Mouse (Mus musculus) layer of hippocampus, adult 11-12 months (tissue): Measurements from ENCODE around the gene Gm17617.
A peak's percentile ranks its signal among the peaks of the same experiment; 100 is the strongest.

Source experiments
- DNase-seq: peaks from one replicate; pipeline ENCODE4 v3.0.0; 2022; ENCODE audit warnings: low spot score

Gene Gm17617

DNA sequence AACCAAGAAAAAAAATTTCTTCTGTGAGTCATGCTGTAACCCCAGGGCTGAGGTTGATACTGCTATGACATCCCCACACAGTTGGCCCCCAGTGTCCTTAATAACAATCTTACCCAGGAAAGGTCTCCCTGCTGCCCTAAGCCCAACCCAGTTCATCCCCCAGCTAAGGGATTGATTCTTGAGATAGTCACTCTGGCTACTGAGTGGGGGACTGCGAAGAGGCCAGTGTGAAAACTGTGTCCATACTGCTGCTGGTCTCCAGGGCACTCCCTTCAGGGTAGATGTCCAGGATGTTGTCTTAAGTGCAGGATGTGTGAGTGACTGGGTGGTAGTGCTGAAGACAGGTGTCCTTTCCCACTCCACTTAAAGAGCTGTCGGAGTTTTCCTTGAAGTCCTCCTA is at the start of gene Gm17617:
Gm17617 (minus strand) TSS at position 101 of the 400 bp plus-strand sequence.
- no peak for DNase-seq

DNA sequence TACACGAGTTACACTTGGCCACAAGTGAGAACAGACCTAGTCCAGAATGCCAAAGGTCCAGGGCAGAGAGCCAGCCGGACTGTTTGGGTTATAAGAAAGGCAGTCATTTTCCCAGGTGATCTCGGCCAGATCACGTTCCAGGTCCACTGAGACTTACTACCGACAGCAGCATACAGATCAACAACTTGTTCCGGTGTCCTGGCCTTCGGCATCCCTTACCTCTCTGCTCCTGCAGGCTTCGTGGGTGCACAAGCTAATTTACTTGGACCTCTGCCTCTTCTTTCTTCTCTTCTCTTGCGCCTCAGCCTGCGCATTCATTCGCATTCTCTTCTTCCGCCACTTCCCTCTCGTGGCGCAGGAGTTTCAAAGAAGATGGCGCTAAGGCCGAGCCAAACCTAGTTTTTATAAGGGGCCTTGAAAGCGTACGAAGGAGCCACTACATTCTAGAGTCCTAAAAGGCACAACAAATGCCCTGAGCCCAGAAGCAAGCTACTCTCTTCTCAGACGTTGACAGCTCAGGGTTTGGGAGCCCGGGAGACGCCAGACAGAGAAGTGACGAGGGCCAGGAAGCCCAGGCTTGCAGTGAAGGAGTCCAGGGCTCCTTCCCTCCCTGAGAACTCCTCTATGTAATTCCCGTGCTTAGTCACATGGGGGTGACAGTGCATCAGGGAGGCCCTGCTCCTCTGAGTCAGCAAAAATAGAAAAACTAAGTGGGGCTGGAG is 49.0 kb upstream of the Gm17617 start:
- DNase-seq: peak; percentile 70

DNA sequence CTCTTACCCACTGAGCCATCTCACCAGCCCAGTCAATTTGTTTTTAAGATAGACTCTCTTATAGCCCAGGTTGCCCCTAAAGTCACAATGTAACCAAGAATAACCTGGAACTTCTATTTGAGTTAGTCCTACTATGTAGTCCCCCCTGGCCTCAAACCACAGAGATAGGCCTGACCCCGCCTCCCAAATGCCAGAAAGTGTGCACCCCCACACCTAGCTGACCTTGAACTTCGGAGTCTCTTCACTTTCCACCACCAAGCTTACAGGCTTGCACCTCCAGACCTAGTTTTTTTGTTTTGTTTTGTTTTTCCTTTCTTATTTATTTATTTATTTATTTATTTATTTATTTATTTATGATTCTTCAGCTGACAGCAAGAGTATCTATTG is 48.4 kb upstream of the Gm17617 start:
- no peak for DNase-seq

DNA sequence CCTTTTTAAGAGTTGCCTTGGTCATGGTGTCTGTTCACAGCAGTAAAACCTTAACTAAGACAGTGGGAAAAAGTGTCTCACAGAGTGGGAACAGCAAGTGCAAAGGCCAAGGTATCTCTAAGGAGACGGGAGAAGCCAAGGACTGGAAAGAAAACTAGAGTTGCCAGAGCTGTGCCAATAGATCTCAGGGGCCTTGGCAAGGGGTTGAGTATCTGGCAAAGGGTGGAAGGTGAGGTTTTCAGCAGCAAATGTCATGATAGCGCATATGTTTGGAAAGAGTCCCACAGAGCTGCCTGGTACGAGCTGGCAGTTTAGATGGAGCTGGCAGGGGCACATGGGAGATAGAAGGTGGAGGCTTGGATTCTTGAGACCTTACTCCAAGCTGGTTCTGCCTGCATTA is 46.2 kb upstream of the Gm17617 start:
- DNase-seq: no peak

DNA sequence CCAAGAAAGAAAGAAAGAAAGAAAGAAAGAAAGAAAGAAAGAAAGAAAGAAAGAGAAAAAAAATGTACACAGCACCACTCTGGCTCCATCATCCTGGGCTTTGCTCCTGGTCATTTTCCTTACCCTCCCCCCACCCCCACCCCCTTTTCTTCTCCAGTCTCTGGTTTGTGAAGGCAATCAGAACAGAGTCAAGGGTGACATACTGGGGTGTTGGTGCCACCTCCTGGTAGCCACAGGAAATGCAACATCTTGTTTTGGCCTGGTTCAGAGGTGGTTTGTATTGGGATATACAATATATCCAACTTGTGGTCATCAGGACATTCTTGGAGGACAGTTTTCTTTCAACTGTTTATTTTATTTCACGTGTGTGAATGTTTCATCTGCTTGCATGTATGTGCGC is 45.2 kb upstream of the Gm17617 start:
- DNase-seq: peak; percentile 83

DNA sequence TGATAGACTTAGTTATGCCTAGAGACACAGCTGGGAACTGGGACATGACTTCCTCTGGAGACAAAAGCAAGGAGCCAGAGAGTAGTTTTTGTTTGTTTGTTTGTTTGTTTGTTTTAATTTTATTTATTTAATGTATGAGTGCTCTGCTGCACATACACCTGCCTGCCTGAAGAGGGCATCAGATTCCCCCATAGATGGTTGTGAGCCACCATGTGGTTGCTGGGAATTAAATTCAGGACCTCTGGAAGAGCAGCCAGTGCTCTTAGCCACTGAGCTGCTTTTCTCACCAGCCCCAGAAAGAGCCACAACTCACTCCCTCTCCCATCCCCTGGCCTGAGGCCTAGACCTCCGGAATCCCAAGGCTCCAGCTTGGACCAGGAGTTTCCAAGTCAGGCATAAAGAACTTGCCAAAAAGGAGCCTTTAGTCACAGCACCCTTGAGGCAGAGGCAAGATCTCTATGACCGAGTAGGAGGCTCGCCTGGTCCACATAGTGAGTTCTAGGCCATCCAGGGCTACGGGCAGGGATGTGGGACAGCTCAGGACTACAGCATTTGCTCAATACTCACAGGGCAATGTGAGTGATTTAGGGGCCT is 44.7 kb upstream of the Gm17617 start:
- DNase-seq: no peak

DNA sequence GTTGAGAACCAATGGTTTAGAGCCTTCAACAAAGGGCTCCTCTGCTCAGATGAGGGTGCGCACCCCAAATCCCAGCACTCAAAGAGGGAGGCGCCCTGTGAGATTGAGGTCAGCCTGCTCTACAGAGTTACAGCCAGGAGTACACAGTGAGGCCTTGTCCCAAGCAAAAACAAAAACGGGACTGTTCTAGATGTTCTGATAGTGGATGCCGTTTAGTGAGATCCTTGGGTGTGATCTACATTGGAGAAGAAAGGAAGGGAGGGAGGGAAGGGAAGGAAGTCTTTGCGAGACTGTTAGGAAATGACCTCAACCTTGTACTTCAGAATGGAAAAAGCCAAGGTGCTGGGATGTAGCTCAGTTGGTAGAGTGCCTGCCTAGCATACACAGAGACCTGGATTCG is 42.9 kb upstream of the Gm17617 start:
- no peak for DNase-seq

DNA sequence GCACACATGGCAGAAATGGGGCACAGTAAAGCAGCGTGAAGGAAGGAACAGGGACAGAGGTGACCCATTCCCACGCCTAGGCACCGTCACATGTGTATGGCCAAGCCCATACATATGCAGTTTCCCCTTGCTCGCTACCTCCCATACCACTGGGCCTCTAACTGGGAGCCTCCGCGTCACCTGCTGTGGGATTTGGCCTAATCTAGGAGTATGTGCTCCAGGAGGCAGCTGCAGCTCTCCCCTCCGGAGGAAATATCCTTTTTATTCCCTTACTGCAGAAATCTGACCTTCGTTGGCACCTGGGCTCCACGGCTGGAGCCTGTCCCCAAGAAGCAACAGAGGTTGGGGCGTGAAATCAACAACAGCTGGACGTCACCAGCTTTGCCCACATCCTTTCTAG is 41.0 kb upstream of the Gm17617 start:
- no peak for DNase-seq

DNA sequence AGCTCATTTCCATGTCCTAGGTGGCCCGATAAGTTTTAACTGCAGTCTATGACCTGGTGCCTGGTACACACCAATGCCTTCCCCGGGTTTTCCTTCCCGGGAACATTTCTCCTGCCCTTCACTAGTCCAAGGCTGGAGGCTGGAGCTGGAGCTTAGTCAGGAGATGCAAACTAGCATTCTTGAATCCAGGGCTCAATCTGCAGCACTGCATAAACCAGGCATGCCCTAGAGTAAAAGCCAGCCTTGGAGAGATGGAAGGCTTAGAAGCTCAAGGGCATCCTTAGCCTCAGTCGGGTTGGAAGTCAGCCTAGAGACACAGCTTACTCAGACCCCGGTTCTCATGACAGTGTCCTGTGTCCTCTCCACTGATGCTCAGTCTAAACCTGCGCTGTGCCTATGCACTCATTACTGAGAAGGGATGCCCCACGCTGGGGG is 39.0 kb upstream of the Gm17617 start:
- no peak for DNase-seq

DNA sequence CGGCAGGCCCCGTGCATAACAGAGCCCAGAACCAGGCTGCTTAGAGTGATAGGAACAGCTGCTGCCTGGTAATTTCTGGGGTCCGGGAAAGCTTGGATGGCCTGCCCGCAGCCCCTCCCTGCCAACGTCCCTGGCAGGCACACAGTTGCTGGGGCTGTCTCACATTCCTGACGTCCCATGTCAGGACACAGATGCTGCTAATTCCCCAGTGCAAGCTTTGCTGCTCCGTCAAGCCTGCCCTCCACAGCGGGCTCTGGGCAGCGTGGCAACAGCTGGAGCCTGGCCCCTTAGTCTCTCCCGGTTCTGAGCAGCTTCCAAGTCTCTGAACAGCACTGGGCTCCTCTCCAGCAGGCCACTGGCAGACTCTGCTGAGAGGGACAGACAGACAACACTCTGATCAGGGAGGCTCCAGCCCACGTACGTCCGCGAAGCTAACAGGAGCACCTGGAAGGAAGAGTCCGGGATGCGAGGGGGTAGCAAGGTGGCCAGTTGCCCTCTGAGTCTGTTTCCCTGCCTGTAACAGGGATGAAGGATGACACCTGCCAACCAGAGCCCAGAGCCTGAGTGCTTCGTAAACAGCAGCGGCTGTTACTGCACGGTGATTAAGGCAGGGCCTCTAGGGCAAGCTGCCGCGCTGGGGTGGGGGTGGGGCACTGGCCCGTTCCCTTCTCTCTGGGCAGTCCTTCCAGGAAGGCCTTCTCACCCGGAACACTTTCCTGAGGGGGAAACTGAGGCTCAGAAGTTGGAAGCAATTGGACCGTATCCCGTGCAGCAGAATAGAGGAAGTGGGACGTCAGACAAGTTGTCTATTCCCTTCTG is 38.4 kb upstream of the Gm17617 start:
- peak; percentile 66 for DNase-seq

DNA sequence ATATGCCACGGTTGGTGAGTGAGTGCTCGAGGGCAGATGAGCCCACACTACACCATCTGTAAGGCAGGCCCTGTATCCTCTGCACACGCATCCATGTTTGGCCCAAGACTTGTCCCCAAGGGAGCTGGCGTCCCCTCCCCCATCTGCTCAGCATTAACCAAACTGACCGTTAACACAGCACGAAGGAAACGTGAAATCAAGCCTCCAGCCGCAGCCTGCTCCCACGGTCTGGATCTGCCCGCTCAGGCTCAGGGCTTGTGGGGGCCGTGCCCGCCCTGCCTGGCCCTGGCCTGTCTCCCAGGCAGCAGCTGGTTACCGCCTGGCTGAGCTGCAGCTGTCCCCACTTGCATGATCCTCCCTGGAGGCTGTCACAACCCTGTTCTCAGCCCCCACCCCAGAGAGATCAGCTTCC is 35.6 kb upstream of the Gm17617 start:
- DNase-seq: peak; percentile 66

DNA sequence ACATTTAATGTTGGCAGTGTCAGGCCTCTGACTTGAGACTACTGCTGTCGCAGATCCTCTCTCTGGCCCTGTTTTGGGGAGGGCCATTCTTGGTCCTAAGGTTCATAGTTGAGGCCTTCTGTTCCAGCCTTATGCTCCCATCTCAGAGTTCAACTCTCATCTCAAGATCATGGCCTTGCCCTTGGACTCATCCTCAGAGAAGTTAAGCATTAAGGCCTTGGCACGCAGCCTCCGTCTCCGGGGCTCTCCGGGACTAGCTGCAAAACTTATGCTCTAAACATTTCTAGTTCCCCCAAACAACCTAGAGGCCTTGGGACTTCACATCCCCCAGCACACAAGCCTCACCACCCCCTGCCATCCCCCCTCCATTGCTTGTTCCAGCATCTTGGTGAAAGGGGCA is 34.9 kb upstream of the Gm17617 start:
- DNase-seq: no peak

DNA sequence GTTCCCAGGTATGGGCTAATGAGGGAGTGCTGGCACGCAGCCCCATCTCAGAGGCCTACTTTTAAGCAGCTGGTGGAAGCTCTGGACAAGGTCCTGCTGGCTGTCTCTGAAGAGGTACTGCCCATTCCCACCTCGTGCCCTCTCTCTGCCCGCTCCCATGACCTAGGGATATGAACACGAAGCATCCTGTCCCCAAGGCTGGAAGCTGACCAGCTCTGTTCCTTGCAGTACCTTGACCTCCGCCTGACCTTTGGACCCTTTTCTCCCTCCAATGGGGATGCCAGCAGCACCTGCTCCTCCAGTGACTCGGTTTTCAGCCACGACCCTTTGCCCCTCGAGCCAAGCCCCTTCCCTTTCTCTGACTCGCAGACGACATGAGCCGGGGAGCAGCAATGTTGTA is 34.5 kb upstream of the Gm17617 start:
- DNase-seq: no peak

DNA sequence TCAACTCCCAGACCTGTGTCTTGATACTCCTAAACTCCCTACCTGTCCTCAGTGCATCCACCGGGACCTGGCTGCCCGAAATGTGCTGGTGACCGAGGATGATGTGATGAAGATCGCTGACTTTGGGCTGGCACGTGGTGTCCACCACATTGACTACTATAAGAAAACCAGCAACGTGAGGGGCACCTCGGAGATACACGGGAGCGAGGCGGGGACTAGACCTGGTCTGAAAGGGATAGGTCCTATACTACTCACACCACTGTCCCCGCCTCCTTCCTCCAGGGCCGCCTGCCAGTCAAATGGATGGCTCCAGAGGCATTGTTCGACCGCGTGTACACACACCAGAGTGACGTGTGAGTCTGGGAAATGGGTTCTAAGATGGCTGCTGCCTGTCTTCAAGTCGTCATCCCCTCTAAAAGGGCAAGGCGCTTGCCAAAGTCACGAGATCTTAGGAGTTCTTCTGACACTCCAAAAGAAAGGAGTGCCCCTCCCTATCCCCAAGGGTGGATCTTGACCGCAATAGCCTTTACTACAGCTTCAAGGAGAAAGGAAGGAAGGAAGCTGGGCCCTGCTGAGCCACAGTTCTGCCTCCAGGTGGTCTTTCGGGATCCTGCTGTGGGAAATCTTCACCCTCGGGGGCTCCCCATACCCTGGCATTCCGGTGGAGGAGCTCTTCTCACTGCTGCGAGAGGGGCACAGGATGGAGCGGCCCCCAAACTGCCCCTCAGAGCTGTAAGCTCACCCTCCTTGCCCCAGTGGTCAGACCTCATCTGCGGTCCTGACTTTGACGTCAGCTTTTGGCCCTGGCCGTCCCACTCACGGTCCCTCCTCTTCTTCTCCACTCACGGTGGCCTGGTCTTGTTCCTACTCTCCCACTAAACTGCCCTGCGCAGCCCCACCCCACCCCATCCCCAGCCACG is 33.7 kb upstream of the Gm17617 start:
- DNase-seq: no peak

DNA sequence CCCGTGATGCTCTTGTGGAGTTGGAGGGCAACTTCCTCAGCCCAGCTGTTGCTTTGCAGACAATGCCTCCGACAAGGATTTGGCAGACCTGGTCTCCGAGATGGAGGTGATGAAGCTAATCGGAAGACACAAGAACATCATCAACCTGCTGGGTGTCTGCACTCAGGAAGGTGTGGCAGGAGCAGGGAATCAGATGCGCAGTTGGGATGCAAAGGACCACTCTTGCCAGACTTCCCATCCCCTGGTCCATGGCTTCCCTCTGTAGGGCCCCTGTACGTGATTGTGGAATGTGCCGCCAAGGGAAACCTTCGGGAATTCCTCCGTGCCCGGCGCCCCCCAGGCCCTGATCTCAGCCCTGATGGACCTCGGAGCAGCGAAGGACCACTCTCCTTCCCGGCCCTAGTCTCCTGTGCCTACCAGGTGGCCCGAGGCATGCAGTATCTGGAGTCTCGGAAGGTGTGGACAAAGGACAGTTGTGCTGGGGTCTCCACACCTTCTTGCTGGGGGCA is 32.5 kb upstream of the Gm17617 start:
- DNase-seq: no peak

DNA sequence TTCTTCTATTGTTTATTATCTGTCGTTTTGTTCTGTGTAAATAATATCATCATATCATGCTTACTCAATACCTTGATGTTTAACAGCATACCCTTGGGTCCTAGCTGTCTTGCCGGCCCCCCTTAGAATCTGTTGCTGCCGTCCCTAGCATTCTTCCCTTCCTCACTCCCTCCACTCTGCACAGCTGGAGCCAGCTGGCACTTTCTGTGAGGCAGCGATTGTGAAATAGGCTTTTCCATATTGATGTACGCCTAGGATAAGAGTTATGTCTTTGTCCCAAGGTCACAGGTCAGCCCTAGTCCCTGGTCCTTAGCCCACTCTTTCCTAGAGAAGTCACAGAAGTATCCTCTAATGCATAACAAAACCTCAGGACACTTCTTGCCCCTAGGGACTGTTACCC is 30.2 kb upstream of the Gm17617 start:
- no peak for DNase-seq

DNA sequence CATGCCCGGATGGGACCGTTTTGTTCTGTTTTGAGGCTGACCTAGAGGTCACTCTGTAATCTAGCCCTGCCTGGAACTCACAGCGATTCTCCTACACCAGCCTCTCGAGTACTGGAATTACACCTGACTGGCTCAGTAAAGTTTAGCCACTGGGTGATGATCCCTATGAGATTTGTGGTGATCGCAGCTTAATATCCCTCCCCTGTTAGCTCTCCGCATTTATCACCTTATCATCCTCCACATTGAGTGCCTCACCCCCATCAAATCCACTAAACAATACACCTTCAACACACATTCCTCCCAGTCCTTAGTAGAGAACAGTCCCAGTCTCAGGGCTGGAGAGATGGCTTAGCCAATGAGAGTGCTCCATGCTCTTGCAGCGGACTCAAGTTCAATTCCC is 29.0 kb upstream of the Gm17617 start:
- DNase-seq: no peak

DNA sequence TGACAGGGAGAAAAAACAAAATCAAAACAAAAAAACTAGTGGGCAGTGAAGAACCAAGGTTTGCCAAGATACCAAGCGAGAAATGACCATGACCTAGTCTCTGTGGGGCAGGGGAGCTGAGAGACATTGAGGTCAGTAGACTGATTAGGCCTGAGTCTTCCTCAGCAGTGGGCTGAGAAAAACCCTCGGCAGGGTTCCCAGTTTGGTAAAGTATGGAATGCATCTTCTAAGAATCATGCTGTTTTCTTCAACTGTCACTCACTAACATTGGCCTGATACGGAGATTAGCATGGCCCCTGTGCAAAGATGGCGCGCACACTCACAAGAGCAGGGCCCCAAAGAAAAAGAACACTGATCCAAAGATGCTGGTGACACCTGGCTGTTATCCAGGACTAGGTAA is 20.6 kb upstream of the Gm17617 start:
- DNase-seq: no peak

DNA sequence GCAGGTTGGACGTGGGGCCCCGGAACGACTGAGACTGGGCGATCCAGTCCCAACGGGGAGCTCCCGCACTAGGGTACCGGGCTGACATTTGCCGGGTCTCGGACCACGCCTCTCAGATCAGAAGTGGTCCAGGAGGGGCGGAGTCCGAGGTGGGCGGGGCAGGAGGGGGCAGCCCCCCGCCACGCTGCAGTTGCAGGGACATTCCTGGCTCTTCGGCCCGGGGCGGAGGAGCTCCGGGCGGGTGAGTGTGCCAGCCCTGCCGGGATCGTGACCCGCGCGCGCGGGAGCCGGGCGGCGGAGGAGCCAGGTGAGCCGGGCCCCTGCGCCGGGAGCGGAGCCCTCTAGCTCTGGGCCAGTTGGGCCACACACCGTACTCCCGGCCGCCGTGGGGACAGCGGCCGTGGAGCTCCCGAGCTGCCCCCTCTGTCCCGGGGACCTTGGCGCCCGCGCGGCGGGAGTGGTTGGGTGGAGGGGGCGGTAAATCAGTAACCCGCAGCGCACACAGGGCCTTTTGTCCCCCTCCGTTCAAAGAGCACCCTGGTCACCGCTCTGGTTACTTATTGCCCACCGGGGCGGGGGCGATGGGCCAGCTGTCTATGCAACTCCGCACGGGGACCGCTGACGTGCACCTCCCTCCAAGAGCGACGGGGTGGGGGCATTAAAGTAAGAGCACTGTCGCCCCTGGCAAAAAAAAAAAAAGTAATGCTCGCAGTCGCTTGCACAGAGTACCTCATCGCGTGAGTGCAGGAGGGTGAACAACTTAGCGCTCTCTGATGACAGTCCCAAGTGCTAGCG is 19.5 kb upstream of the Gm17617 start, which contains the start of gene Fgfr4:
Fgfr4 (plus strand) TSS at position 20 of the 795 bp plus-strand sequence.
- DNase-seq: no peak

DNA sequence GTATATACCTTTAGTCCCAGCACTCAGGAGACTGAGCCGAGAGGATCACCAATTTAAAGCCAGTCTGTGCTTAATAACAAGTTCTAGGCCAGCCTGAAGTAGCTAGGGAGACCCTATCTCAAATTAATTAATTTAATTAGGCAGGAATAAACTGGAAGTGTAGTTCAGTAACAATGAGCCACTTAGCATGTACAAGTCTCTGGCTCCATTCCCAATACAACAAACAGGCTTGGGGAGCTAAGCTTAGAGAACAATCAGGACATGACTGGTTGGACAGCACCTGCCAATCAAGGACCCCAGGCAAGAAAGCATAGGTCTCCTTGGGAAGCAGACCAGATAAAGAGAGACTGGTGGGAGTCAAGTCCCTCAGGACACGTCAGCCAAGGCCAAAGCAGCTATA is 6.9 kb upstream of the Gm17617 start:
- no peak for DNase-seq

DNA sequence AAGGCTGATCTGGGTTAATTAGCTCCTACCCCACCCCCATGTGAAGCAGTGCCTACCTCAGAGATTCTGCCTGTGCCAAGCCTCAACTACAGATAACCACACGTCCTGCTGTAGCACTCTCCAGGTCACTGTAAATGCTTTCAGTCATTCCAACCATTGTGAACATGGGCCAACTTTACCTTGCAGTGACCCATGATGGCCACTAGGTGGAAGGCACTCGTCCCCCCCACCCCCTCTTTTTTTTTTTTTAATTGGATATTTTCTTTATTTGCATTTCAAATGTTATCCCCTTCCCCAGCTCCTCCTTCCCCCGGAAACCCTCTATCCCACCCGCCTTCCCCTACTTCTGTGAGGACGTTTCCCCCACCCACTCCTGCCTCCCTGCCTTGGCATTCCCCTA is 2.0 kb upstream of the Gm17617 start:
- peak; percentile 24 for DNase-seq
